Mouse (Mus musculus): ENCODE measurements at regions not wholly inside any gene's neighbourhood (a gene's known extent, or its start where the extent isn't known, plus 50 kb on each side); places are given as distances from the start of the nearest gene placed in this dataset.
"Not testable (repeated sequence)": the region's sequence is repeated elsewhere in the genome, so short reads cannot be mapped to it uniquely, and the experiment has no call there.

GRCm38 (mm10) chr1:184173739-184174138 is 139.6 kb upstream of the 1700056E22Rik start:
- H3K27me3 ChIP-seq (ENCODE audit: control insufficient read depth, insufficient read depth, low read length) = no peaks in the 10 kb centered on the region
- WGBS = 71% methylated on average over 6 of the region's 6 CpGs
- peaks cover 29% of the 10 kb centered on the region for H3K4me1 ChIP-seq (ENCODE audit: control insufficient read depth, insufficient read depth, low read length)
- H3K4me2 ChIP-seq (ENCODE audit: low read depth, low read length) = no peak overlapping the region
- H3K4me3 ChIP-seq (ENCODE audit: low read length) = no peak overlapping the region
- H3K9ac ChIP-seq (ENCODE audit: low read length) = no peak overlapping the region
- ATAC-seq (replicated peaks; ENCODE audit: extremely low read depth, insufficient read depth, low FRiP score) = no peak
- no peaks in the 10 kb centered on the region for H3K36me3 ChIP-seq (ENCODE audit: control insufficient read depth, insufficient read depth)
- H3K27ac ChIP-seq (ENCODE audit: low read length) = peak overlapping the region; percentile 84
- no peaks in the 10 kb centered on the region for H3K9me3 ChIP-seq (replicated peaks; ENCODE audit: control insufficient read depth, low read length)

GRCm38 (mm10) chr1:184172986-184173385 is 138.9 kb upstream of the 1700056E22Rik start:
- Histone ChIP-seq H3K36me3 (ENCODE audit: control insufficient read depth, insufficient read depth) (no peaks in the 10 kb centered on the region), H3K9ac (ENCODE audit: low read length) (no peak overlapping the region), H3K27me3 (ENCODE audit: control insufficient read depth, insufficient read depth, low read length) (no peaks in the 10 kb centered on the region), H3K27ac (ENCODE audit: low read length) (peak overlapping the region; percentile 84), H3K4me1 (ENCODE audit: control insufficient read depth, insufficient read depth, low read length) (peaks cover 29% of the 10 kb centered on the region), H3K9me3 (replicated peaks; ENCODE audit: control insufficient read depth, low read length) (no peaks in the 10 kb centered on the region), H3K4me3 (ENCODE audit: low read length) (no peak overlapping the region), H3K4me2 (ENCODE audit: low read depth, low read length) (no peak overlapping the region)
- WGBS = 47% methylated on average over 2 of the region's 2 CpGs
- ATAC-seq (replicated peaks; ENCODE audit: extremely low read depth, insufficient read depth, low FRiP score) = peak; percentile 44; the same call in 1 of the 2 replicates

- Histone ChIP-seq H3K4me1 (ENCODE audit: control insufficient read depth, insufficient read depth, low read length) (peaks cover 29% of the 10 kb centered on the region), H3K36me3 (ENCODE audit: control insufficient read depth, insufficient read depth) (no peaks in the 10 kb centered on the region), H3K27me3 (ENCODE audit: control insufficient read depth, insufficient read depth, low read length) (no peaks in the 10 kb centered on the region), H3K27ac (ENCODE audit: low read length) (peak overlapping the region; percentile 92), H3K4me3 (ENCODE audit: low read length) (no peak overlapping the region), H3K9ac (ENCODE audit: low read length) (peak overlapping the region; percentile 38; the same call in 1 of the 2 replicates), H3K4me2 (ENCODE audit: low read depth, low read length) (peak overlapping the region; percentile 49; the same call in 1 of the 2 replicates), H3K9me3 (replicated peaks; ENCODE audit: control insufficient read depth, low read length) (no peaks in the 10 kb centered on the region)
- ATAC-seq (replicated peaks; ENCODE audit: extremely low read depth, insufficient read depth, low FRiP score) = peak; percentile 75
- WGBS = 25% methylated on average over 7 of the region's 7 CpGs
These were observed 137.5 kb upstream of the 1700056E22Rik start for GRCm38 (mm10) chr1:184171601-184172000.

- Histone ChIP-seq H3K9ac (ENCODE audit: low read length) (peak overlapping the region; percentile 38; the same call in 1 of the 2 replicates), H3K4me1 (ENCODE audit: control insufficient read depth, insufficient read depth, low read length) (peaks cover 29% of the 10 kb centered on the region), H3K9me3 (replicated peaks; ENCODE audit: control insufficient read depth, low read length) (no peaks in the 10 kb centered on the region), H3K27ac (ENCODE audit: low read length) (peak overlapping the region; percentile 92), H3K4me3 (ENCODE audit: low read length) (no peak overlapping the region), H3K36me3 (ENCODE audit: control insufficient read depth, insufficient read depth) (no peaks in the 10 kb centered on the region), H3K27me3 (ENCODE audit: control insufficient read depth, insufficient read depth, low read length) (no peaks in the 10 kb centered on the region), H3K4me2 (ENCODE audit: low read depth, low read length) (peak overlapping the region; percentile 49; the same call in 1 of the 2 replicates)
- WGBS = 32% methylated on average over 3 of the region's 3 CpGs
- ATAC-seq (replicated peaks; ENCODE audit: extremely low read depth, insufficient read depth, low FRiP score) = peak; percentile 92
These were observed 136.8 kb upstream of the 1700056E22Rik start for GRCm38 (mm10) chr1:184170926-184171325.

DNA sequence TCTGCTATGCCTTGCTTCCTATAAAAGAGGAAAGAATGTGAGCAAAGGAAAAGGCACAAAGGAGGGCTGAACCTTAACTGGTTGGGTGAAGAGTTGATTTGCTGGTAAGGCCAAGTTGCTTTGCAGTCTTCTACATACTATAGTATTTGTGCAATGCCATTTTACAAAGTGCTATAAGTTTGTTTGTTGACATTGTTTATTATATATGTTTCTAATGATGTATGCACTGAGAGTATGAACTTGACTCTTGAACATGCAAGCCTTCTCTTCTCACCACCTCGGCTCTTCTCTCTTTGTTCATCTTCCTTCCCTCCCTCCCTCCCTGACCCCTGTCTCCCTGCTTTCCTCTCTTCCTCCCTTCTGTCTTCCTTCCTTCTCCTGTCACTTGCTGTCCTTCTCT is 135.9 kb upstream of the 1700056E22Rik start:
- Histone ChIP-seq H3K4me2 (ENCODE audit: low read depth, low read length) (no peak overlapping the region), H3K27me3 (ENCODE audit: control insufficient read depth, insufficient read depth, low read length) (no peaks in the 10 kb centered on the region), H3K4me3 (ENCODE audit: low read length) (no peak overlapping the region), H3K36me3 (ENCODE audit: control insufficient read depth, insufficient read depth) (no peaks in the 10 kb centered on the region), H3K27ac (ENCODE audit: low read length) (no peak overlapping the region; the same call in 1 of the 2 replicates), H3K4me1 (ENCODE audit: control insufficient read depth, insufficient read depth, low read length) (peaks cover 29% of the 10 kb centered on the region), H3K9me3 (replicated peaks; ENCODE audit: control insufficient read depth, low read length) (no peaks in the 10 kb centered on the region), H3K9ac (ENCODE audit: low read length) (no peak overlapping the region)
- WGBS = 47% methylated on average over 1 of the region's 1 CpGs
- no peak for ATAC-seq (replicated peaks; ENCODE audit: extremely low read depth, insufficient read depth, low FRiP score)

- no peak overlapping the region for H3K4me3 ChIP-seq (ENCODE audit: low read length)
- no peaks in the 10 kb centered on the region for H3K9me3 ChIP-seq (replicated peaks; ENCODE audit: control insufficient read depth, low read length)
- no peak overlapping the region for H3K27ac ChIP-seq (ENCODE audit: low read length)
- H3K27me3 ChIP-seq (ENCODE audit: control insufficient read depth, insufficient read depth, low read length) = no peaks in the 10 kb centered on the region
- H3K4me2 ChIP-seq (ENCODE audit: low read depth, low read length) = no peak overlapping the region
- ATAC-seq (replicated peaks; ENCODE audit: extremely low read depth, insufficient read depth, low FRiP score) = no peak
- no peak overlapping the region for H3K9ac ChIP-seq (ENCODE audit: low read length)
- WGBS = 54% methylated on average over 7 of the region's 7 CpGs
- H3K36me3 ChIP-seq (ENCODE audit: control insufficient read depth, insufficient read depth) = no peaks in the 10 kb centered on the region
- H3K4me1 ChIP-seq (ENCODE audit: control insufficient read depth, insufficient read depth, low read length) = peaks cover 28% of the 10 kb centered on the region
These were observed 135.1 kb upstream of the 1700056E22Rik start for GRCm38 (mm10) chr1:184169034-184169783.

DNA sequence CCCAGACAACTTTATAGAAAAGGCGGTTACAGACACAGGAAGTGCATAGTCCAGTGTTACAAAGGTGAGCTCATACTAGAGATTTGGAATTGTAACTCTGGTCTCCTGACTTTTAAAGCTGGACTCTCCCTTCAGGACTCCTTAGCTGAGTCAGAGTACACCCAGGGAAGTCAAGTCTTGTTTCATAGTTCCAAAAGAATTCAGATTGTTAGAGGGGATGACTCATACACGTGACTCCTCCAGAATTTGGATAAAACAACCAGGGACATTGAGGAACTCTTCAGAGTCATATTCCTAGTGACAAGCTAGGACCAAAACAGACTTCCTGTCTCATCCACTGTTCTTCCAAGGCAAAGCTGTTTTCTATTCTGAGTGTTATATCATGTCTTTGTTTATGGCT is 132.8 kb upstream of the 1700056E22Rik start:
- no peak for ATAC-seq (replicated peaks; ENCODE audit: extremely low read depth, insufficient read depth, low FRiP score)
- Histone ChIP-seq H3K27me3 (ENCODE audit: control insufficient read depth, insufficient read depth, low read length) (no peaks in the 10 kb centered on the region), H3K9ac (ENCODE audit: low read length) (no peak overlapping the region), H3K4me2 (ENCODE audit: low read depth, low read length) (no peak overlapping the region), H3K9me3 (replicated peaks; ENCODE audit: control insufficient read depth, low read length) (no peaks in the 10 kb centered on the region), H3K4me1 (ENCODE audit: control insufficient read depth, insufficient read depth, low read length) (peaks cover 12% of the 10 kb centered on the region), H3K36me3 (ENCODE audit: control insufficient read depth, insufficient read depth) (no peaks in the 10 kb centered on the region), H3K4me3 (ENCODE audit: low read length) (no peak overlapping the region), H3K27ac (ENCODE audit: low read length) (no peak overlapping the region)
- 66% methylated on average over 2 of the region's 2 CpGs for WGBS

DNA sequence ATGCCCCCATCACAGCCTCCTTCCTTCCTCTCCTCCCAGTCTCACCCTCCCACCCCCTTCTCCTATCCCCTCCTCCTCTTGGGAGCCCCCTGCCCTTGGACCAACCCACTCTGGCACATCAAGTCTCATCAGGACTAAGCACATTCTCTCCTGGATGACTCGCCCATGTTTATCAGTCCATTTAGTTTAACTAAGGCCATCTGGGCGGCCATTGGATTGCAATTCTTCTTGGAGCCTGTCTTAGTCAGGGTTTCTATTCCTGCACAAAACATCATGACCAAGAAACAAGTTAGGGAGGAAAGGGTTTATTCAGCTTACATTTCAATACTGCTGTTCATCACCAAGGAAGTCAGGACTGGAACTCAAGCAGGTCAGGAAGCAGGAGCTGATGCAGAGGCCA is 128.4 kb upstream of the 1700056E22Rik start:
- H3K27ac ChIP-seq (ENCODE audit: low read length); H3K27me3 ChIP-seq (ENCODE audit: control insufficient read depth, insufficient read depth, low read length); H3K4me3 ChIP-seq (ENCODE audit: low read length); H3K9ac ChIP-seq (ENCODE audit: low read length); H3K4me2 ChIP-seq (ENCODE audit: low read depth, low read length); H3K36me3 ChIP-seq (ENCODE audit: control insufficient read depth, insufficient read depth); ATAC-seq (replicated peaks; ENCODE audit: extremely low read depth, insufficient read depth, low FRiP score); H3K9me3 ChIP-seq (replicated peaks; ENCODE audit: control insufficient read depth, low read length); H3K4me1 ChIP-seq (ENCODE audit: control insufficient read depth, insufficient read depth, low read length): not testable (repeated sequence)
- WGBS = 79% methylated on average over 2 of the region's 2 CpGs

GRCm38 (mm10) chr1:184147713-184148112 is 113.6 kb upstream of the 1700056E22Rik start:
- no peaks in the 10 kb centered on the region for H3K36me3 ChIP-seq (ENCODE audit: control insufficient read depth, insufficient read depth)
- no CpG with 5 or more reads among the region's 1 CpGs for WGBS
- no peak overlapping the region for H3K4me3 ChIP-seq (ENCODE audit: low read length)
- H3K27ac ChIP-seq (ENCODE audit: low read length) = no peak overlapping the region
- H3K4me1 ChIP-seq (ENCODE audit: control insufficient read depth, insufficient read depth, low read length) = no peaks in the 10 kb centered on the region
- ATAC-seq (replicated peaks; ENCODE audit: extremely low read depth, insufficient read depth, low FRiP score) = no peak
- no peak overlapping the region for H3K9ac ChIP-seq (ENCODE audit: low read length)
- no peak overlapping the region for H3K4me2 ChIP-seq (ENCODE audit: low read depth, low read length)
- no peaks in the 10 kb centered on the region for H3K27me3 ChIP-seq (ENCODE audit: control insufficient read depth, insufficient read depth, low read length)
- no peaks in the 10 kb centered on the region for H3K9me3 ChIP-seq (replicated peaks; ENCODE audit: control insufficient read depth, low read length)

Measured in heart, embryonic 16.5 days (tissue).